Mouse (Mus musculus) testis, adult 2 months (tissue): ENCODE measurements at regions not wholly inside any gene's neighbourhood (a gene's known extent, or its start where the extent isn't known, plus 50 kb on each side); places are given as distances from the start of the nearest gene placed in this dataset.

Source experiments
- H3K27ac ChIP-seq: fragments of 200-500 bp; 2 replicates; pipeline ENCODE4 v1.5.1; 2012; ENCODE audit warnings: low read depth, low read length; ENCODE audit not compliant: control insufficient read depth, insufficient read depth
- H3K27me3 ChIP-seq: fragments of 200-500 bp; 2 replicates; pipeline ENCODE4 v1.6.1; 2012; ENCODE audit warnings: mild to moderate bottlenecking, low read length, moderate library complexity; ENCODE audit not compliant: control insufficient read depth, insufficient read depth
- H3K36me3 ChIP-seq: fragments of 200-500 bp; 2 replicates; pipeline ENCODE4 v1.6.1; 2012; ENCODE audit warnings: mild to moderate bottlenecking, low read length; ENCODE audit not compliant: control insufficient read depth, insufficient read depth
- H3K4me1 ChIP-seq: fragments of 200-500 bp; 2 replicates; pipeline ENCODE4 v1.6.1; 2012; ENCODE audit warnings: low read length; ENCODE audit not compliant: control insufficient read depth, insufficient read depth
- H3K4me3 ChIP-seq: fragments of 200-500 bp; 2 replicates; pipeline ENCODE4 v1.5.1; 2012; ENCODE audit warnings: low read depth, mild to moderate bottlenecking, low read length, moderate library complexity, mixed read lengths; ENCODE audit not compliant: control insufficient read depth
- CTCF ChIP-seq: fragments of 200-500 bp; IDR thresholded peaks from 2 replicates; pipeline ENCODE4 v1.5.1; 2012; ENCODE audit warnings: low read depth, mild to moderate bottlenecking, inconsistent platforms, low read length, moderate library complexity; ENCODE audit not compliant: control insufficient read depth, insufficient read depth, insufficient replicate concordance
- POLR2A ChIP-seq: fragments of 200-500 bp; IDR thresholded peaks from 2 replicates; pipeline ENCODE4 v1.6.1; 2012; ENCODE audit warnings: low read depth, mild to moderate bottlenecking, inconsistent platforms, low read length, moderate library complexity; ENCODE audit not compliant: control insufficient read depth

DNA sequence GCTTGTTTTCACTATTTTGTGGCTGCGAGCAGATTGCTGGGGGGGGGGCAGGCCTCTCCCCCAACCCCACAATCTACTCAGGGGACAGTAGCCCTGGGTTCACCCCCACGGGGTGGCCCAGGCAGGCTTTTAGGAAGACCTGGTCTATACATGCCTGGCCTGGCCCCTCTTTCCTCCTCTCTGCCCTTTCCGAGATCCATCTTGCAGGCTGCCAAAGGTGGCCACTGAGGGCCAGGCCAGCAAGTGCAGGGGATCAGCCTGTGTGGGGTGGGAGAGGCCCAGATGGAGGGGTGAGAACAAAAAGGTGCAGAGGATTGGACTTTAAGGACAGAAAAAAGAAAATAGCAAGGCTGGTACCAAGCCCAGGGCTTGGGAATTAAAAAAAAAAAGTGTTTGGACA, 111.2 kb upstream of the Lemd2 start:
- Histone ChIP-seq H3K27ac (0 out of 2 replicates have a peak overlapping the region, but pooled peaks have one; percentile 37), H3K4me3 (no peak overlapping the region)
- TF ChIP-seq CTCF (no peak), POLR2A (no peak)

DNA sequence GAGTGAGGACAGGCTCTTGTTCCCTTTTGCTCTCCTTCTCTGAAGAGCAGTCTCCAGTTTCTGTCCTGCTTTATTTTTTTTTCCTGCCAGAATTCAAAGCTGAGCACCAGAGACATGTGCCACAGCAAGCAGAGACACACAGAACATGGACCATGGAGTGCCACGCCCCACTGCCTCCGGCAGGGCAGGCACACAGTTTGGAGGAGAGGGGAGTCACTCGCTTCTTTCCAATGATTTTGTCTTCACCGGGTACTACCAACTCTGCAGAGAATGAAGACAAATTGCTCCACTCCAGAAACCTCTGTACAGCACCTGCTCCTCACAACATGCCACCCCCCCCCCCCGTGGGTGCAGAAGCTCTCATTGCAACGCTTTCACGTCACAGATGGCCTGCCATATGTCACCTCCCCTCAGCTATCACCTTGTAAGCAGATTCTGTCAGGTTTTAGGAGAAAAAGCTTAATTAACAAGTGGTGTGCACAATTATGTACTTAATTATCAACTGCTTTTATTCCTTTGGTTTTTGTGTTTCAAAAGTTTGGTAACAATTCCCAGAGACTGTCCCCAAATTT, 110.6 kb upstream of the Lemd2 start:
- Histone ChIP-seq H3K4me1 (peaks cover 35% of the 10 kb centered on the region), H3K27ac (peak overlapping the region; percentile 27; the same call in 1 of the 2 replicates), H3K4me3 (no peak overlapping the region), H3K27me3 (no peaks in the 10 kb centered on the region), H3K36me3 (peaks cover 2% of the 10 kb centered on the region)
- no peak for TF ChIP-seq CTCF
- peak; percentile 39; the same call in 1 of the 2 replicates for TF ChIP-seq POLR2A

More for the DNA sequence above, 111.2 kb upstream of the Lemd2 start:
- Histone ChIP-seq H3K36me3 (peaks cover 2% of the 10 kb centered on the region), H3K4me1 (peaks cover 33% of the 10 kb centered on the region), H3K27me3 (no peaks in the 10 kb centered on the region)

DNA sequence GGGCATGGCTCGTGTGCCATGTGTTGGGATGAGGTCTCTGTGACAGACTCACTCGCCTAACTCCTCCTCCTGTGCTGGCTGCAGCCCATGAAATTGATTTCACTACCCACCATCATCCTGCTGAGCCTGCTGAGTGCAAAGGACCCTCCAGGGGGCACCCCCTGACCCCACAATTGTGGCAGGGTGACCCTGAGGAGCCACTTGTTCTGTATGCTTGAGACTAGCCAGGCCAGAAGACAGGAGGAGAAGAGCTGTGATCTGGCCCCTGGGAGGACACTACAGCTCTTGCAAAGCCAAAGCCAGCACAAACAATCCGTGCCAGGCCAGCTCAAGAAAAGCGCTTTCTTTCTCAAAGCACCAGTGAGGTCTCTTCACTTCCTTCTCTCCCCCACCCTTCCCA, 104.7 kb upstream of the Lemd2 start:
- H3K4me1 ChIP-seq = peaks cover 15% of the 10 kb centered on the region
- TF ChIP-seq POLR2A (0 out of 2 replicates have a peak, but pooled peaks have one; percentile 12), CTCF (no peak)
- H3K4me3 ChIP-seq = peak overlapping the region; percentile 10; the same call in 1 of the 2 replicates
- peaks cover 5% of the 10 kb centered on the region for H3K36me3 ChIP-seq
- no peaks in the 10 kb centered on the region for H3K27me3 ChIP-seq
- H3K27ac ChIP-seq = no peak overlapping the region; the same call in 1 of the 2 replicates

DNA sequence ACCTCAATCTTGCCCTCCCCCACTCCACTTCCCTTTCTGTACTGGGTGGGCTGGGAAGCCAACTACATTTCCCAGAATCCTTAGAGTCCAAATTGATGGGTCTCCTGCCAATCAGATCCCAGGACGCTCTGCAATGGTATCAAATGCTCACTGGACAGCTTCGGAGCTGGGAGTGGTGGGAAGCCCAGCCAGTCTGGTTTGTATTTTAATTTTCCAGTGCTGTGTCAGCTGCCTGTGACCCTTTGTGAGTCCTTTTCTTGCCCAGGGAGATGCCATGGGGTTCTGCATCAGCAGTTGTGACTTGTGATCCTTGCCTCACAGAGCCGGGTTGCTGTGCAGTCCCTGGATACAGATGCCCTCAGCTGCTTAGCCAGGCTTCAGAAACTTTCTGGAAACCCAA, 100.6 kb upstream of the Lemd2 start:
- Histone ChIP-seq H3K27ac (peak overlapping the region; percentile 84), H3K27me3 (no peaks in the 10 kb centered on the region), H3K4me3 (peak overlapping the region; percentile 81), H3K4me1 (peaks cover 6% of the 10 kb centered on the region), H3K36me3 (peaks cover 3% of the 10 kb centered on the region)
- TF ChIP-seq POLR2A (no peak), CTCF (no peak)

DNA sequence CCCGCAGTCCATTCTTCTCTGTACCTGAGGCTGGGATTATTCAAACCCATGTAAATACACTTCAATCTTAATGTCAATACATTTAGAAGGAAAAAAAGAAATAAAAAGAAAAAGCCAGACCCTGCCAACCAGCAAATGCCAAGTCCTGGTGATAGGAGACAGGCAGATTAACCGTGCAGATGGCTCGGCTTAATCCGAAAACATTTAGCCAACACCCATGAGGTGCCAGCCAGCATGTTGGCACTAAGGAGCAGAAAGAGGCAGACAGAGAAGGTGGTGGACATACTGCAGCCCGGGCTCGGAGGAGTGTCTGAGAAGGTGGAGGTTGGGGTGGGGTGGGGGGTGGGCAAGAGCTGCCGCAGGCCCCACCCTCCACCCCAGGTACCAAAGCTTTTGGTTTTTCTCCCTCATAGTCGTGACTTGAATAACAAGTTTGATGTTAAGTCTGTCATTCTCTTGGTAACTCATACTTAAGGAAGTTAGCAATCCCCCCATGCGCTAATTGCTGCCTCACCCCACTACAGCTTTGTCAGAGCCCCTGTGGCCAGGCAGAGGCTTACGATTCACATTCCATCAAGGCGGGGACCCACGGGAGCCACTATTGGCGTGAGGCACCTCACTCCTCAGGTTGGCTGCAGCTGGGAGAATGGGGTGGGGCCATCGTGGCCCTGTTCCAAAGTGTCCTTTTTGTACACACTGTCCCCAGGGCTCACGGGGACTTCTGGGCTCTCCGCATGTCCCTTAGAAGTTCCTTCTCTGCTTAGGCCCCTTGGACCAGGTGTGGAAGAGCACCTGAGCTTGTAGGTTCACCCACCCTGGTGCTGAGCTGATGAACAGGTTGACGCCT, 99.6 kb upstream of the Lemd2 start:
- peak overlapping the region; percentile 81 for H3K4me3 ChIP-seq
- H3K27ac ChIP-seq = peak overlapping the region; percentile 84
- peaks cover 3% of the 10 kb centered on the region for H3K36me3 ChIP-seq
- H3K4me1 ChIP-seq = peaks cover 3% of the 10 kb centered on the region
- TF ChIP-seq CTCF = no peak
- peak; percentile 32; the same call in 1 of the 2 replicates for TF ChIP-seq POLR2A
- no peaks in the 10 kb centered on the region for H3K27me3 ChIP-seq

DNA sequence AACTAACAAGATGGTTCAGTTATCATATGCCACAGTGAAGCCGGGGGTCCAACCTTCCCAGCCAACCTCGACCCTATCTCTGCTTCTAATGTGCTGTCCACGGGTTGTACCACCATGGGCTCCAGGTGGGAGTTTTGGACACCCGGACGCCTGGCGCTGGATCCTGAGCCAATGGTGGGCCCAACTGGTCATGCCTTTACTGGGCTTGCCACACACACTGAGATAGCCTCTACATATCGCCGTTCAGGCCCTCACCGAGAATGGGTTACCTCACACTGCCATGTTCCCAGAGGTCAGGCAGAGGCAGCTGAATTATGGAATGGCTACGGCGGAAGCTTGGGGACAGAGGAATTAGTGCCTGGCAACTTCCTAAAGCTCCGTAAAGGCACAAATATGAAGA, 98.8 kb upstream of the Lemd2 start:
- H3K4me3 ChIP-seq = peak overlapping the region; percentile 81
- peaks cover 3% of the 10 kb centered on the region for H3K36me3 ChIP-seq
- no peak; the same call in 1 of the 2 replicates for TF ChIP-seq POLR2A
- TF ChIP-seq CTCF = no peak
- H3K27ac ChIP-seq = peak overlapping the region; percentile 71
- no peaks in the 10 kb centered on the region for H3K27me3 ChIP-seq
- peaks cover 3% of the 10 kb centered on the region for H3K4me1 ChIP-seq

DNA sequence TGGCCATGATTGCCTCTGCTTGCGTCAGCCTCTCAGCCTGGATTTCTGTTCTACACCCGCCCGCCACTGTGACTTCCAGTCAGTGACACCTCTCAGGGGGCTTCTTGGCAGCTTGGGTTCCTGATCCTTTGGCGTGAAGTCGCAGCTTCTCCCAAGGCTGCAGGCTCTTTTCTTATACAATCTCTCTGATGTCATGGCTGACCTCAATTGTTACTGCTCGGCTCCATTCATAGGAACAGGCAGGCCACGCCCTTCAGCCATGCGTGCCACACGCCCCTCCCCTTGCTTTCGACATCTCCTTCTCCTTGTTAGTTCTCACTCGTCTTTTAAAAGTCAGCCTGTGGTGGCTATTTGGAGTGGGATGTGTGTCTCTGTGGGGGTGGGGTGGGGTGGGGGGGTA, 97.1 kb upstream of the Lemd2 start:
- Histone ChIP-seq H3K4me3 (peak overlapping the region; percentile 76), H3K4me1 (peaks cover 3% of the 10 kb centered on the region), H3K27ac (peak overlapping the region; percentile 74), H3K36me3 (peaks cover 3% of the 10 kb centered on the region), H3K27me3 (no peaks in the 10 kb centered on the region)
- peak; percentile 46; the same call in 1 of the 2 replicates for TF ChIP-seq POLR2A
- TF ChIP-seq CTCF = no peak; the same call in 1 of the 2 replicates
